Mouse (Mus musculus) G1E (cell line): Measurements from ENCODE around the gene Tgfb1i1.

Source experiments
- CTCF ChIP-seq: IDR thresholded peaks from 2 replicates; pipeline ENCODE4 v1.5.1; 2012; ENCODE audit warnings: low read depth, low read length, inconsistent platforms, mixed read lengths
- GATA1 ChIP-seq: IDR thresholded peaks from 2 replicates; pipeline ENCODE4 v1.6.1; 2012; ENCODE audit warnings: borderline replicate concordance, low read length, inconsistent platforms, mixed read lengths
- POLR2AphosphoS5 ChIP-seq: IDR thresholded peaks from 2 replicates; pipeline ENCODE4 v1.6.1; 2012; ENCODE audit warnings: low read depth, low read length, inconsistent platforms; ENCODE audit not compliant: insufficient replicate concordance
- TAL1 ChIP-seq: conservative IDR thresholded peaks from 2 replicates; pipeline ENCODE4 v1.6.1; 2012; ENCODE audit warnings: low read depth, low read length, inconsistent platforms, mixed read lengths

GRCm38 (mm10) chr7:128281765-128282164, 35.2 kb downstream of the Tgfb1i1 start:
- no peak for TF ChIP-seq CTCF
- TF ChIP-seq GATA1, result no peak
- no peak for TF ChIP-seq POLR2AphosphoS5
- no peak for TF ChIP-seq TAL1
